12 mouse cellular contexts compared by ENCODE assay signal in genomic region chr15:83296771-83297311, GRCm38 (mm10). TPM values are rescaled to one million over a fixed set of nuclear protein-coding genes. Genes with fewer than 3 reads are reported as not detected.
DNase-seq lines count a peak whose midpoint lies in the region; ATAC-seq and TF ChIP-seq lines count a peak whose summit lies in the region.
"Had no signal": no experiment of that assay in that cellular context is flagged by ENCODE, and none has a peak within 500 bp of the region (broad histone marks: within the 10 kb centered on the region; RNA-seq: fewer than 3 reads in every experiment).

No protein-coding gene starts in this region.

- peaks cover 6% of the 10 kb centered on the region for H3K4me1 ChIP-seq in midbrain, embryonic 13.5 days (replicated peaks)
- H3K4me1 ChIP-seq in midbrain, embryonic 11.5 days (ENCODE audit: control insufficient read depth, insufficient read depth, low read length) = 0 out of 2 replicates have a peak, but pooled peaks cover 2% of the 10 kb centered on the region
- no peaks in the 10 kb centered on the region for H3K4me1 ChIP-seq in hindbrain, postnatal 0 days (ENCODE audit: insufficient read depth, low read length)
- no peaks in the 10 kb centered on the region for H3K4me1 ChIP-seq in midbrain, postnatal 0 days (ENCODE audit: insufficient read depth, low read length)

- peak; percentile 35 for DNase-seq in embryo, embryonic 10.5 days (ENCODE audit: low spot score)
- DNase-seq in embryo, embryonic 10 days (ENCODE audit: low spot score) = no peak
- DNase-seq in midbrain, embryonic 11.5 days (ENCODE audit: low spot score, missing footprints) = no peak
- peak; percentile 39 for DNase-seq in hindbrain, postnatal 0 days (ENCODE audit: low spot score)
- DNase-seq in midbrain, postnatal 0 days (ENCODE audit: low spot score) = peak; percentile 41
- no peak for DNase-seq in Muller cell, postnatal 12 days (ENCODE audit: inconsistent ontology term)
- no peak for DNase-seq in ovary, postnatal 36 days (ENCODE audit: low spot score)
- DNase-seq: liver; lung, postnatal 36 days; spleen, adult 18-20 months had no signal

- TF ChIP-seq CTCF in hindbrain, postnatal 0 days (IDR thresholded peaks at IDR 0.05; ENCODE audit: low read depth) = no peak
- no peak for TF ChIP-seq CTCF in midbrain, postnatal 0 days (IDR thresholded peaks at IDR 0.05)

- H3K9ac ChIP-seq in midbrain, embryonic 13.5 days (replicated peaks) = peak overlapping the region; percentile 19; the same call in 1 of the 2 replicates
- no peak overlapping the region for H3K9ac ChIP-seq in midbrain, embryonic 11.5 days (ENCODE audit: low read length)
- no peak overlapping the region for H3K9ac ChIP-seq in hindbrain, postnatal 0 days (replicated peaks; ENCODE audit: low read length)
- no peak overlapping the region for H3K9ac ChIP-seq in midbrain, postnatal 0 days (replicated peaks; ENCODE audit: low read length, poor library complexity, severe bottlenecking)

- H3K27me3 ChIP-seq in midbrain, embryonic 13.5 days = no peaks in the 10 kb centered on the region
- no peaks in the 10 kb centered on the region for H3K27me3 ChIP-seq in midbrain, embryonic 11.5 days (ENCODE audit: control insufficient read depth, insufficient read depth, low read length)
- H3K27me3 ChIP-seq in hindbrain, postnatal 0 days (ENCODE audit: insufficient read depth, low read length) = no peaks in the 10 kb centered on the region
- no peaks in the 10 kb centered on the region for H3K27me3 ChIP-seq in midbrain, postnatal 0 days (ENCODE audit: insufficient read depth, low read length)

- no peak for ATAC-seq in midbrain, embryonic 13.5 days
- ATAC-seq in midbrain, embryonic 11.5 days (ENCODE audit: low FRiP score) = no peak
- peak; percentile 71 for ATAC-seq in hindbrain, postnatal 0 days
- ATAC-seq in midbrain, postnatal 0 days (ENCODE audit: low FRiP score) = peak; percentile 69; the same call in 1 of the 2 replicates

- no peak overlapping the region for H3K4me3 ChIP-seq in midbrain, embryonic 13.5 days (replicated peaks)
- no peak overlapping the region for H3K4me3 ChIP-seq in midbrain, embryonic 11.5 days (ENCODE audit: low read depth, low read length)
- no peak overlapping the region for H3K4me3 ChIP-seq in hindbrain, postnatal 0 days (ENCODE audit: low read length)
- no peak overlapping the region for H3K4me3 ChIP-seq in midbrain, postnatal 0 days (ENCODE audit: low read depth, low read length)

- H3K4me2 ChIP-seq in midbrain, embryonic 13.5 days (replicated peaks) = no peak overlapping the region
- H3K4me2 ChIP-seq in midbrain, embryonic 11.5 days = no peak overlapping the region
- no peak overlapping the region for H3K4me2 ChIP-seq in hindbrain, postnatal 0 days (ENCODE audit: low read depth, low read length)
- no peak overlapping the region for H3K4me2 ChIP-seq in midbrain, postnatal 0 days (ENCODE audit: low read depth, low read length, poor library complexity, severe bottlenecking)

- WGBS in midbrain, embryonic 13.5 days = 51% methylated on average over 7 of the region's 8 CpGs
- 63% methylated on average over 7 of the region's 8 CpGs for WGBS in midbrain, embryonic 11.5 days
- 53% methylated on average over 6 of the region's 8 CpGs for WGBS in hindbrain, postnatal 0 days
- WGBS in midbrain, postnatal 0 days = 67% methylated on average over 5 of the region's 8 CpGs

- H3K9me3 ChIP-seq in midbrain, embryonic 13.5 days = no peaks in the 10 kb centered on the region
- no peaks in the 10 kb centered on the region for H3K9me3 ChIP-seq in midbrain, embryonic 11.5 days (ENCODE audit: control insufficient read depth, low read length)
- H3K9me3 ChIP-seq in hindbrain, postnatal 0 days (ENCODE audit: low read length) = no peaks in the 10 kb centered on the region
- H3K9me3 ChIP-seq in midbrain, postnatal 0 days (ENCODE audit: low read length) = no peaks in the 10 kb centered on the region

- peaks cover 27% of the 10 kb centered on the region for H3K36me3 ChIP-seq in midbrain, embryonic 13.5 days
- H3K36me3 ChIP-seq in midbrain, embryonic 11.5 days (ENCODE audit: control insufficient read depth, insufficient read depth, low read length) = no peaks in the 10 kb centered on the region
- H3K36me3 ChIP-seq in hindbrain, postnatal 0 days (ENCODE audit: insufficient read depth, low read length) = no peaks in the 10 kb centered on the region
- H3K36me3 ChIP-seq in midbrain, postnatal 0 days (ENCODE audit: insufficient read depth, low read length) = peaks cover 12% of the 10 kb centered on the region

- no peak overlapping the region for H3K27ac ChIP-seq in midbrain, embryonic 13.5 days
- no peak overlapping the region for H3K27ac ChIP-seq in midbrain, embryonic 11.5 days (ENCODE audit: low read depth, low read length)
- no peak overlapping the region; the same call in 1 of the 2 replicates for H3K27ac ChIP-seq in hindbrain, postnatal 0 days
- H3K27ac ChIP-seq in midbrain, postnatal 0 days (ENCODE audit: low read depth, low read length) = no peak overlapping the region

RNA-seq across cellular contexts. Expression of gene A4galt, which starts 45.3 kb away (rescaled TPM):
- polyA plus RNA-seq in midbrain, embryonic 13.5 days (2015; fragmentation: Nextera tagmentation; extraction: Ambion mirVana) = 1.9 and 2.4 TPM in 2 replicates
- 1.4 and 1.6 TPM in 2 replicates for polyA plus RNA-seq in midbrain, embryonic 11.5 days (2014; fragmentation: Nextera tagmentation; extraction: Ambion mirVana)
- total RNA-seq in hindbrain, postnatal 0 days (2014; rRNA removed) = 7.1 and 14.8 TPM in 2 replicates
- 6.7 and 7.1 TPM in 2 replicates for polyA plus RNA-seq in hindbrain, postnatal 0 days (2015; fragmentation: Nextera tagmentation; extraction: Ambion mirVana)
- total RNA-seq in midbrain, postnatal 0 days (2014; rRNA removed) = 7.9 and 8.6 TPM in 2 replicates
- 5.1 and 5.6 TPM in 2 replicates for polyA plus RNA-seq in midbrain, postnatal 0 days (2015; fragmentation: Nextera tagmentation; extraction: Ambion mirVana)
- total RNA-seq: common myeloid progenitor, adult 5-6 weeks had no signal

RNA-seq across cellular contexts. Expression of gene Arfgap3, which starts 53.2 kb away (rescaled TPM):
- polyA plus RNA-seq in midbrain, embryonic 13.5 days (2015; fragmentation: Nextera tagmentation; extraction: Ambion mirVana) = 39.2 and 39.5 TPM in 2 replicates
- polyA plus RNA-seq in midbrain, embryonic 11.5 days (2014; fragmentation: Nextera tagmentation; extraction: Ambion mirVana) = 36.1 and 37.9 TPM in 2 replicates
- total RNA-seq in hindbrain, postnatal 0 days (2014; rRNA removed) = 49.6 and 59.3 TPM in 2 replicates
- polyA plus RNA-seq in hindbrain, postnatal 0 days (2015; fragmentation: Nextera tagmentation; extraction: Ambion mirVana) = 31.0 and 33.4 TPM in 2 replicates
- 41.8 and 44.0 TPM in 2 replicates for total RNA-seq in midbrain, postnatal 0 days (2014; rRNA removed)
- 36.4 and 36.8 TPM in 2 replicates for polyA plus RNA-seq in midbrain, postnatal 0 days (2015; fragmentation: Nextera tagmentation; extraction: Ambion mirVana)

Comparison
In these comparisons a context has a peak if more than half of its experiments do, and no peak if none do; other contexts are left out.
1. DNase-seq: peak in embryo, embryonic 10.5 days (single experiment), hindbrain, postnatal 0 days (single experiment) and midbrain, postnatal 0 days (single experiment); none in embryo, embryonic 10 days (single experiment), midbrain, embryonic 11.5 days (single experiment), Muller cell, postnatal 12 days (single experiment) and ovary, postnatal 36 days (single experiment).
2. ATAC-seq: peak in hindbrain, postnatal 0 days (single experiment) and midbrain, postnatal 0 days (single experiment); none in midbrain, embryonic 13.5 days (single experiment) and midbrain, embryonic 11.5 days (single experiment).